Mouse (Mus musculus): ENCODE data around the gene 2310022A10Rik. TPM values are rescaled to one million over a fixed set of nuclear protein-coding genes. Genes with fewer than 3 reads are reported as not detected.

The 2310022A10Rik gene
- polyA plus RNA-seq (2012; ENCODE audit: insufficient read depth, insufficient read length, missing spikeins): 5.8 and 12.3 TPM in 2 replicates

GRCm38 (mm10) chr7:27552931-27553513 lies at the start of gene 2310022A10Rik, which contains the start of gene Pld3:
2310022A10Rik (plus strand) TSS chr7:27553233.
Pld3 (minus strand) TSS chr7:27553218.
- H3K4me1 ChIP-seq (ENCODE audit: control insufficient read depth, insufficient read depth, insufficient read length, low read length): peaks cover 5% of the 10 kb centered on the region; the same call in 1 of the 2 replicates
- peak within 1 kb of the TSS; percentile 39; the same call in 1 of the 2 replicates for H3K27ac ChIP-seq (replicated peaks; ENCODE audit: low read depth, low read length)
- peak within 1 kb of the TSS; percentile 70 for H3K4me3 ChIP-seq (ENCODE audit: insufficient read depth, low read depth, low read length)

- peaks cover 5% of the 10 kb centered on the region for H3K4me1 ChIP-seq (ENCODE audit: control insufficient read depth, insufficient read depth, insufficient read length, low read length)
- no peak overlapping the region for H3K4me3 ChIP-seq (ENCODE audit: insufficient read depth, low read depth, low read length)
- no peak overlapping the region for H3K27ac ChIP-seq (replicated peaks; ENCODE audit: low read depth, low read length)
These were observed 46.2 kb upstream of the 2310022A10Rik start for GRCm38 (mm10) chr7:27506765-27507370.

GRCm38 (mm10) chr7:27507711-27508647 lies 45.1 kb upstream of the 2310022A10Rik start:
- Histone ChIP-seq H3K4me1 (ENCODE audit: control insufficient read depth, insufficient read depth, insufficient read length, low read length) (peaks cover 5% of the 10 kb centered on the region), H3K27ac (replicated peaks; ENCODE audit: low read depth, low read length) (peak overlapping the region; percentile 90), H3K4me3 (ENCODE audit: insufficient read depth, low read depth, low read length) (peak overlapping the region; percentile 84)

- no peak overlapping the region; the same call in 1 of the 2 replicates for H3K4me3 ChIP-seq (ENCODE audit: insufficient read depth, low read depth, low read length)
- peak overlapping the region; percentile 72; the same call in 1 of the 2 replicates for H3K27ac ChIP-seq (replicated peaks; ENCODE audit: low read depth, low read length)
- peaks cover 5% of the 10 kb centered on the region for H3K4me1 ChIP-seq (ENCODE audit: control insufficient read depth, insufficient read depth, insufficient read length, low read length)
These were observed 44.4 kb upstream of the 2310022A10Rik start for GRCm38 (mm10) chr7:27508648-27509005.

GRCm38 (mm10) chr7:27510809-27511208 lies 42.2 kb upstream of the 2310022A10Rik start:
- Histone ChIP-seq H3K4me1 (ENCODE audit: control insufficient read depth, insufficient read depth, insufficient read length, low read length) (peaks cover 5% of the 10 kb centered on the region), H3K4me3 (ENCODE audit: insufficient read depth, low read depth, low read length) (no peak overlapping the region), H3K27ac (replicated peaks; ENCODE audit: low read depth, low read length) (no peak overlapping the region)

- no peak overlapping the region for H3K27ac ChIP-seq (replicated peaks; ENCODE audit: low read depth, low read length)
- no peaks in the 10 kb centered on the region for H3K4me1 ChIP-seq (ENCODE audit: control insufficient read depth, insufficient read depth, insufficient read length, low read length)
- H3K4me3 ChIP-seq (ENCODE audit: insufficient read depth, low read depth, low read length): no peak overlapping the region
These were observed 38.1 kb upstream of the 2310022A10Rik start for GRCm38 (mm10) chr7:27514961-27515360.

GRCm38 (mm10) chr7:27518314-27518713 lies 34.7 kb upstream of the 2310022A10Rik start:
- H3K4me1 ChIP-seq (ENCODE audit: control insufficient read depth, insufficient read depth, insufficient read length, low read length): no peaks in the 10 kb centered on the region
- no peak overlapping the region for H3K4me3 ChIP-seq (ENCODE audit: insufficient read depth, low read depth, low read length)
- no peak overlapping the region for H3K27ac ChIP-seq (replicated peaks; ENCODE audit: low read depth, low read length)

GRCm38 (mm10) chr7:27520104-27520503 lies 32.9 kb upstream of the 2310022A10Rik start:
- Histone ChIP-seq H3K27ac (replicated peaks; ENCODE audit: low read depth, low read length) (no peak overlapping the region), H3K4me1 (ENCODE audit: control insufficient read depth, insufficient read depth, insufficient read length, low read length) (no peaks in the 10 kb centered on the region), H3K4me3 (ENCODE audit: insufficient read depth, low read depth, low read length) (no peak overlapping the region)

- no peaks in the 10 kb centered on the region for H3K4me1 ChIP-seq (ENCODE audit: control insufficient read depth, insufficient read depth, insufficient read length, low read length)
- H3K4me3 ChIP-seq (ENCODE audit: insufficient read depth, low read depth, low read length): no peak overlapping the region
- H3K27ac ChIP-seq (replicated peaks; ENCODE audit: low read depth, low read length): no peak overlapping the region
These were observed 32.4 kb upstream of the 2310022A10Rik start for GRCm38 (mm10) chr7:27520599-27520998.

GRCm38 (mm10) chr7:27522967-27523366 lies 30.1 kb upstream of the 2310022A10Rik start, which contains the start of gene Hipk4:
Hipk4 (plus strand) TSS chr7:27523267.
- Histone ChIP-seq H3K4me3 (ENCODE audit: insufficient read depth, low read depth, low read length) (no peak within 1 kb of the TSS), H3K27ac (replicated peaks; ENCODE audit: low read depth, low read length) (no peak within 1 kb of the TSS), H3K4me1 (ENCODE audit: control insufficient read depth, insufficient read depth, insufficient read length, low read length) (no peaks in the 10 kb centered on the region)

GRCm38 (mm10) chr7:27523805-27524204 lies 29.2 kb upstream of the 2310022A10Rik start:
- no peak overlapping the region for H3K27ac ChIP-seq (replicated peaks; ENCODE audit: low read depth, low read length)
- no peak overlapping the region for H3K4me3 ChIP-seq (ENCODE audit: insufficient read depth, low read depth, low read length)
- H3K4me1 ChIP-seq (ENCODE audit: control insufficient read depth, insufficient read depth, insufficient read length, low read length): no peaks in the 10 kb centered on the region

GRCm38 (mm10) chr7:27526039-27526827 lies 26.8 kb upstream of the 2310022A10Rik start:
- Histone ChIP-seq H3K27ac (replicated peaks; ENCODE audit: low read depth, low read length) (no peak overlapping the region), H3K4me1 (ENCODE audit: control insufficient read depth, insufficient read depth, insufficient read length, low read length) (no peaks in the 10 kb centered on the region), H3K4me3 (ENCODE audit: insufficient read depth, low read depth, low read length) (no peak overlapping the region)

- H3K27ac ChIP-seq (replicated peaks; ENCODE audit: low read depth, low read length): no peak overlapping the region
- H3K4me1 ChIP-seq (ENCODE audit: control insufficient read depth, insufficient read depth, insufficient read length, low read length): no peaks in the 10 kb centered on the region
- H3K4me3 ChIP-seq (ENCODE audit: insufficient read depth, low read depth, low read length): no peak overlapping the region
These were observed 24.0 kb upstream of the 2310022A10Rik start for GRCm38 (mm10) chr7:27529070-27529469.

GRCm38 (mm10) chr7:27530937-27531336 lies 22.1 kb upstream of the 2310022A10Rik start:
- Histone ChIP-seq H3K27ac (replicated peaks; ENCODE audit: low read depth, low read length) (no peak overlapping the region), H3K4me3 (ENCODE audit: insufficient read depth, low read depth, low read length) (no peak overlapping the region), H3K4me1 (ENCODE audit: control insufficient read depth, insufficient read depth, insufficient read length, low read length) (no peaks in the 10 kb centered on the region)
